Mouse (Mus musculus): ENCODE data around the gene Zfp595.
"Not testable (repeated sequence)": the region's sequence is repeated elsewhere in the genome, so short reads cannot be mapped to it uniquely, and the experiment has no call there.

Zfp595 gene

GRCm38 (mm10) chr13:67332019-67332724 lies at the start of gene Zfp595:
Gene Zfp595, minus strand, starts transcription at chr13:67332570.
- DNase-seq, result peak; percentile 73 to 76

GRCm38 (mm10) chr13:67376255-67376654 lies 43.9 kb upstream of the Zfp595 start:
- DNase-seq, result not testable (repeated sequence)

GRCm38 (mm10) chr13:67375050-67375911 lies 42.9 kb upstream of the Zfp595 start, which contains the start of the genes Gm28041 and Zfp456:
Gene Gm28041, minus strand, starts transcription at chr13:67375733.
Gene Zfp456, minus strand, starts transcription at chr13:67375810.
- DNase-seq, result peak; percentile 75 to 82

DNA sequence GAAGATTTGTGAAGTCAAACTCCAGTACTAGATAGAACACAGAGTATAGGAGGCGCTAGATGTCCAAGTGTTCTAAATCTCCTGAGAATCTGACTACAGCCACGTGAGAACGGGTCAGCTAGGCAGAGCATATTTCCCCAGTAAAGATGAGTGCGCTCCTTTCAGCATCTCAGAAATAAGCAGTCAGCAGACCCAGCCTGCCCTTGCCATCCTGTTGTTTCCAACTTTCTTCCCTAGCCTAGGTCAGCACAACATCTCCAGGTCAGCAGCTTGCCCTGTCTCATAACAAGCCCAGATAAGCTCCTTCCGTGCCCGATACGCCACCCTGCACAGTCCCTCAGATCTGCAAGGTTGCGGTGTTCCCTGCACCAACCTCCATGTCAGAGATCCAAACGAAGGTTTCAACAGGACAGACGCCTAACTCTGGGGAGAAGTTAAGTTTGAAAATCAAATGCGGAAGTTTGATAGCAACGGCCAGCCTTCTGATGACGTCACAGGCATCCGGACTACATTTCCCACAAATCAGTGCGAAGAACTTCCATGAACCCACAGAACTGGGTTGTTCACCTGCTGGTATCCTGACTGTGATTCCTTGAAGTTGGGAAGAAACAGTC lies 27.9 kb upstream of the Zfp595 start, which contains the start of the genes Gm28044 and Zfp953:
Gm28044 (minus strand) TSS at position 406 of the 614 bp plus-strand sequence.
Zfp953 (minus strand) TSS at position 475 of the 614 bp plus-strand sequence.
- DNase-seq, result peak; percentile 85 to 87

- no peak for DNase-seq
These were observed 19.5 kb upstream of the Zfp595 start for GRCm38 (mm10) chr13:67351854-67352253.

GRCm38 (mm10) chr13:67343422-67343821 lies 11.1 kb upstream of the Zfp595 start:
- DNase-seq, result no peak

GRCm38 (mm10) chr13:67332877-67333276 lies 507 bp upstream of the Zfp595 start:
- no peak for DNase-seq

DNA sequence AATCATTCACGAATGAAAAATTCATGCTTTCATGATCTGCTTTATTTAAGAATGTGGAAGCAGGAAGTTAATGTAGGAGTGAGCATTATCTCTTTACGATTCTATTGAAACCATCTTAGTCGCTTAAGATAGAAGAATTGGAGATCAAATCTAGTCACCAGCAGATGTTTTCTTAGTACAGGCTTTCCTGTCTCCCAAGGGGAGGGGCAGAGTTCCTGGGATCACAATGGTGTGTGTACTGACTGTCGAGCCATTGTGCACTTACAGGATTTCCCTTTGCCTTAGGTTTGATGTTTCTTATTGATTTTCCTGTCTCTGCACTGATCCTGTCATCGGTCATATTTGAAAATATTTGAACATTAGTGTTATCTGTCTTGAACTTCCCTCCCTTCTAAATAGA lies 25.7 kb downstream of the Zfp595 start:
- DNase-seq, result no peak

- DNase-seq, result peak; percentile 78 to 80
These were observed 26.3 kb downstream of the Zfp595 start, which contains the start of gene Zfp457 for GRCm38 (mm10) chr13:67305822-67306672. Gene Zfp457, minus strand, starts transcription at chr13:67306485.

DNA sequence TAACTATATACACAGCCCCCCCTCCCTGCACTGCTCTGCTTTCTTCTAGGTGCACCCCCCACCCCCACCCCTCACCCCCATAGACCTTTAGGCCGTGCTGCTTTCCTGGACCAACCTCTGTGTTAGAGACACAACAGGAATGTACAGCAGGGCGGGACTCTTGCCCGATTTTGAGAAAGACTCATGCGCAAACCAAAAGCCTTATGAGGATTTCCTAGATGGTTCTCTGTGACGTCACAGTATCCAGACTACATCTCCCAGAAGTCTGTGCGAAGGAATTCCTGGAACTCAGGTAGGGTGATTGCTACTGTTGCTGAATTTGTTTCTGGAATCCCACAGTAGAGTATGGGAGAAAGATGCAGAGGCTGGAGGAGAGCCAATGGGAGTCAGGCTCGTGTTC lies 54.1 kb downstream of the Zfp595 start, which contains the start of gene Zfp458:
Zfp458 (minus strand) TSS at position 153 of the 400 bp plus-strand sequence.
- DNase-seq, result no peak

- not testable (repeated sequence) for DNase-seq
These were observed 62.8 kb downstream of the Zfp595 start for GRCm38 (mm10) chr13:67269383-67270065.

GRCm38 (mm10) chr13:67268568-67269369 lies 63.6 kb downstream of the Zfp595 start:
- DNase-seq, result peak; percentile 60
